ENCODE assay signal across 8 mouse cellular contexts in genomic region chr13:114387521-114388171, GRCm38 (mm10). TPM values are rescaled to one million over a fixed set of nuclear protein-coding genes. Genes with fewer than 3 reads are reported as not detected.
DNase-seq lines count a peak whose midpoint lies in the region; ATAC-seq lines count a peak whose summit lies in the region.

No protein-coding gene starts in this region.

- H3K9ac ChIP-seq in intestine, embryonic 14.5 days (ENCODE audit: low read length): peak overlapping the region; percentile 66

- peak; percentile 89 for ATAC-seq in intestine, embryonic 14.5 days (replicated peaks; ENCODE audit: low FRiP score, low TSS enrichment, low read depth)

- H3K4me2 ChIP-seq in intestine, embryonic 14.5 days (ENCODE audit: low read length): peak overlapping the region; percentile 87

- peak overlapping the region; percentile 70 for H3K4me3 ChIP-seq in intestine, embryonic 14.5 days (ENCODE audit: low read depth, low read length)

- H3K9me3 ChIP-seq in intestine, embryonic 14.5 days (ENCODE audit: control insufficient read depth, low read length): no peaks in the 10 kb centered on the region

- peaks cover 11% of the 10 kb centered on the region; the same call in 1 of the 2 replicates for H3K4me1 ChIP-seq in intestine, embryonic 14.5 days (replicated peaks; ENCODE audit: control insufficient read depth, insufficient read depth, low read length)

- H3K27ac ChIP-seq in intestine, embryonic 14.5 days (ENCODE audit: low read depth): peak overlapping the region; percentile 74; the same call in 1 of the 2 replicates

- under 1% methylated on average over 36 of the region's 37 CpGs for WGBS in intestine, embryonic 14.5 days

- intact Hi-C loops in left cerebral cortex, postnatal 14 days (cut with DNase I): no loop called here

- no peaks in the 10 kb centered on the region for H3K36me3 ChIP-seq in intestine, embryonic 14.5 days (ENCODE audit: control insufficient read depth, insufficient read depth, low read length)

- DNase-seq in adrenal gland, adult (ENCODE audit: inconsistent age in 2 of 2, low spot score in 1 of 2): peak; percentile 91 to 98
- DNase-seq in embryo, embryonic 10.5 days (ENCODE audit: low spot score): peak; percentile 95
- DNase-seq in gastrocnemius, postnatal 25 days: peak; percentile 86
- peak; percentile 96 for DNase-seq in intestine, embryonic 14.5 days (ENCODE audit: low spot score)
- peak; percentile 92 to 97 for DNase-seq in left cerebral cortex, postnatal 14 days (ENCODE audit: low spot score in 2 of 2)
- DNase-seq in mesoderm, embryonic 11.5 days (ENCODE audit: low read depth, low spot score): peak; percentile 89
- peak; percentile 85 to 91 for DNase-seq in right cerebral cortex, postnatal 36 days (ENCODE audit: low spot score in 2 of 2)
- DNase-seq in yolk sac, embryonic 10.5 days (ENCODE audit: low spot score): peak; percentile 87

- H3K27me3 ChIP-seq in intestine, embryonic 14.5 days (replicated peaks; ENCODE audit: control insufficient read depth, insufficient read depth, low read length): no peaks in the 10 kb centered on the region

RNA-seq across cellular contexts. Expression of gene Ndufs4, which starts 0.4 kb away (rescaled TPM):
- total RNA-seq in gastrocnemius, postnatal 25 days (2021): 100 to 1,000 TPM; 347 to 361 TPM
- polyA plus RNA-seq in intestine, embryonic 14.5 days (2014; fragmentation: Nextera tagmentation; extraction: Ambion mirVana): 305 and 309 TPM in 2 replicates
- total RNA-seq in left cerebral cortex, postnatal 14 days (2021): 100 to 1,000 TPM; 184 to 190 TPM

Comparison
In these comparisons a context has a peak if more than half of its experiments do, and no peak if none do; other contexts are left out.
1. Peak in every context shown above with its lines: DNase-seq, ATAC-seq, H3K4me3 ChIP-seq and H3K27ac ChIP-seq.